Mouse (Mus musculus) liver, embryonic 11.5 days (tissue): ENCODE data around the gene Khsrp. TPM values are rescaled to one million over a fixed set of nuclear protein-coding genes. Genes with fewer than 3 reads are reported as not detected.

Experiments
- ATAC-seq: fragments of 200-750 bp; cut with Nextera tagmentation; replicated peaks from 2 replicates; pipeline ENCODE4 v1.8.0; 2017; ENCODE audit warnings: moderate number of reproducible peaks, mild to moderate bottlenecking, moderate TSS enrichment, moderate library complexity; ENCODE audit not compliant: low FRiP score
- DNase-seq: peaks from one replicate; pipeline ENCODE4 v3.0.0-alpha.2; 2017; ENCODE audit warnings: low spot score
- H3K27ac ChIP-seq: fragments of 300-500 bp; sonication (generic); 2 replicates; pipeline ENCODE4 v1.5.1; 2014; ENCODE audit warnings: mild to moderate bottlenecking, low read depth, low read length, control low read depth
- H3K27me3 ChIP-seq: fragments of 300-500 bp; sonication (generic); replicated peaks from 2 replicates; pipeline ENCODE4 v1.6.1; 2014; ENCODE audit warnings: low read length, mixed read lengths; ENCODE audit not compliant: control insufficient read depth, insufficient read depth
- H3K36me3 ChIP-seq: fragments of 300-500 bp; sonication (generic); 2 replicates; pipeline ENCODE4 v1.6.1; 2014; ENCODE audit warnings: mild to moderate bottlenecking, low read length, moderate library complexity, mixed read lengths; ENCODE audit not compliant: control insufficient read depth, insufficient read depth
- H3K4me1 ChIP-seq: fragments of 300-500 bp; sonication (generic); replicated peaks from 2 replicates; pipeline ENCODE4 v1.6.1; 2014; ENCODE audit warnings: low read length, mixed read lengths; ENCODE audit not compliant: control insufficient read depth, insufficient read depth
- H3K4me2 ChIP-seq: fragments of 300-500 bp; sonication (generic); 2 replicates; pipeline ENCODE4 v1.6.1; 2014; ENCODE audit warnings: mild to moderate bottlenecking, control low read depth, moderate library complexity
- H3K4me3 ChIP-seq: fragments of 300-500 bp; sonication (generic); 2 replicates; pipeline ENCODE4 v1.5.1; 2014; ENCODE audit warnings: low read depth, low read length, control low read depth
- H3K9ac ChIP-seq: fragments of 300-500 bp; sonication (generic); 2 replicates; pipeline ENCODE4 v1.6.1; 2014; ENCODE audit warnings: low read depth, low read length, control low read depth
- H3K9me3 ChIP-seq: fragments of 300-500 bp; sonication (generic); 2 replicates; pipeline ENCODE4 v1.6.1; 2016; ENCODE audit warnings: low read length, inconsistent platforms, mixed read lengths; ENCODE audit not compliant: control insufficient read depth
- WGBS: fragments of 180-500 bp; shearing (Covaris S2); extraction: QIAGEN DNeasy Blood & Tissue Kit; methylation state at CpG from one replicate; pipeline ENCODE4 v1.1.7; 2014; 5-methylcytosine and 5-hydroxymethylcytosine counted together
- polyA plus RNA-seq: library from polyadenylated mRNA; unstranded; fragments of >200 nt; fragmentation: Nextera tagmentation; extraction: Ambion mirVana; gene quantifications from 2 replicates; pipeline ENCODE4 v1.2.1, GENCODE M21; 2014

Gene Khsrp
- polyA plus RNA-seq, 1 experiment from 2014 or later, result 51.1 TPM

DNA sequence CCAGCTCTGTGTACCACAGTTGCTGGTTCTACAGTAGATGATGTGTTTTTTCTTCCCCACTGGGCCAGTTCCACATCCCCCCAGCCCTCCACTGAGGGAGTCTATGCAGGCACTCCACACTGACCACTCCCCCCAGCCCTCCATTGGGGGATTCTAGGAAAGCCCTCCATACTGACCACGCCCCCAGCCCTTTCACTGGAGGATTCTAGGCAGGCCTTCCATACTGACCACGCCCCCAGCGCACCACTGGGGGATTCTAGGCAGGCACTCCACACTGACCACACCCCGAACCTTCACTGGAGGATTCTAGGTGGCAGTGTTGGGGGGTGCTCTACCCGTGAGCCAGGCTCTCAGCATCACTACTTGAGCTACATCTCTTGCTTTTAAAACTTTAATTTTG, 16.1 kb upstream of the Khsrp start:
- Histone ChIP-seq H3K36me3 (0 out of 2 replicates have a peak, but pooled peaks cover 1% of the 10 kb centered on the region), H3K27me3 (no peaks in the 10 kb centered on the region), H3K9me3 (no peaks in the 10 kb centered on the region), H3K4me2 (no peak overlapping the region), H3K4me1 (no peaks in the 10 kb centered on the region), H3K4me3 (no peak overlapping the region), H3K27ac (no peak overlapping the region), H3K9ac (no peak overlapping the region)
- 30% methylated on average over 5 of the region's 5 CpGs for WGBS
- ATAC-seq (peak; percentile 21; the same call in 1 of the 2 replicates), DNase-seq (no peak)

DNA sequence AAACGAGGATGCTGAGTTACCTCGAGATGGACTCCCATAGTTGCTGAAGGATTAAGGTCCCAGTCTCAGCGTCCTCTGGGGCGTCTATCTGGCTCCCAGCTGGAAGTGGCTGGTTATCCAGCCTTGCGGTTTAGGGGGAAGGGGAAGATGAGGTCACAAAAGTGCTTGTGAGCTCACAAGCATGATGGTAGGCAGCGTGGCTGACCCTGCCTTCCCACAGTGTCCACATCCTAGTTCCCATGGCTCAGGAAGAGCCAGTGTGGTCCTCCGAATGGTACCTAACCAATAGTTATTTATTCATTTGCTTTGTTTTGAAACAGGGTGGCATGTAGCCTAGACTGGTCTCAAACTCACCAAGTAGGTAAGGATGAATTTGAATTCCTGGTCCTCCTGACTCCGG, 10.2 kb upstream of the Khsrp start, which contains the start of gene Slc25a41:
TSS of gene Slc25a41 (minus strand) at position 101 of the 400 bp plus-strand sequence.
- no peaks in the 10 kb centered on the region for H3K4me1 ChIP-seq
- H3K27me3 ChIP-seq, result no peaks in the 10 kb centered on the region; the same call in 1 of the 2 replicates
- 59% methylated on average over 8 of the region's 8 CpGs for WGBS
- no peak within 1 kb of the TSS for H3K9ac ChIP-seq
- no peak within 1 kb of the TSS for H3K27ac ChIP-seq
- no peaks in the 10 kb centered on the region for H3K9me3 ChIP-seq
- no peak within 1 kb of the TSS for H3K4me2 ChIP-seq
- H3K4me3 ChIP-seq, result no peak within 1 kb of the TSS
- DNase-seq, result no peak
- no peak for ATAC-seq
- no peaks in the 10 kb centered on the region for H3K36me3 ChIP-seq

DNA sequence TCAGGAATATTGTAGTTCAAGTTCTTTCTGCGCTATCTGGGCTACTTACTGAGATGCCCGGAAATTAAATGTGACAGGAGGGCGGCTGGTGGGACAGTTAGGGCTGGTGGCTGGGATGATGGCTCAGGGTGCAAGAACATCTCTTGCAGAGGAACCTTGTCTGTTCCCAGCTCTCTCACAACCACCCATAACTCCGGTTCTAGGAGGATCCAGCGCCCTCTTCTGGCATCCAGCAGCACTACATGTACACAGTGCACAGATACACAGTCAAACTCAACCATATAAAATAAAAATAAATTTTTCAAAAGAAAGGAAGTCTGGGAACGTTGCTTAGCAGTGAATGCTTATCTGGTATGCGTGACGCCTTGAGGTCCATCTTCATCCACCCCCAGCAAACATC, 7.7 kb upstream of the Khsrp start:
- 37% methylated on average over 8 of the region's 8 CpGs for WGBS
- no peaks in the 10 kb centered on the region for H3K9me3 ChIP-seq
- no peaks in the 10 kb centered on the region; the same call in 1 of the 2 replicates for H3K27me3 ChIP-seq
- H3K9ac ChIP-seq, result no peak overlapping the region
- no peaks in the 10 kb centered on the region for H3K4me1 ChIP-seq
- no peak overlapping the region for H3K27ac ChIP-seq
- no peak for ATAC-seq
- H3K36me3 ChIP-seq, result no peaks in the 10 kb centered on the region
- H3K4me2 ChIP-seq, result no peak overlapping the region
- no peak for DNase-seq
- H3K4me3 ChIP-seq, result no peak overlapping the region

DNA sequence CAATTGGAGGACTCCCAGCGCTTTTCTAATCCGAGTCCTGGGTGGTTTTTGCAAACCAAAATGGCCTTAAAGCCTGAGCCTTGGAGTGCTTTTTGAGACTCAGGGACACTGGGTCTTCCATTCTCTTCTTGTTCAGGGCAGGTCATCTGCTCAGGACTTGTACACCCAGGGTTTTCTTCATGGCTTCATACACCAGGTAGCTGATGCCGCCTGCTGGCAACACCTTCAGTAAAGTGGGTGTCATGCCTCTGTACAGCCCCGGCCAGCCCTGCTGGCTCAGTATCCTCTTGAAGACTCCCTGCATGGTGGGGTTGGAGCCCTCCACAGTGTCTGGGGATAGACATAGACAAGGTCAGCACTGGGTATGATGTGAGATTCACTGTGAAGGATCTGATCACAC, 1.5 kb upstream of the Khsrp start:
- H3K9me3 ChIP-seq, result no peaks in the 10 kb centered on the region
- peaks cover 14% of the 10 kb centered on the region for H3K4me1 ChIP-seq
- peaks cover 11% of the 10 kb centered on the region for H3K36me3 ChIP-seq
- no peak overlapping the region for H3K27ac ChIP-seq
- no peak for ATAC-seq
- no peak overlapping the region for H3K4me3 ChIP-seq
- peak overlapping the region; percentile 78 for H3K4me2 ChIP-seq
- no peaks in the 10 kb centered on the region; the same call in 1 of the 2 replicates for H3K27me3 ChIP-seq
- H3K9ac ChIP-seq, result no peak overlapping the region; the same call in 1 of the 2 replicates
- no peak for DNase-seq
- WGBS, result 85% methylated on average over 4 of the region's 4 CpGs

DNA sequence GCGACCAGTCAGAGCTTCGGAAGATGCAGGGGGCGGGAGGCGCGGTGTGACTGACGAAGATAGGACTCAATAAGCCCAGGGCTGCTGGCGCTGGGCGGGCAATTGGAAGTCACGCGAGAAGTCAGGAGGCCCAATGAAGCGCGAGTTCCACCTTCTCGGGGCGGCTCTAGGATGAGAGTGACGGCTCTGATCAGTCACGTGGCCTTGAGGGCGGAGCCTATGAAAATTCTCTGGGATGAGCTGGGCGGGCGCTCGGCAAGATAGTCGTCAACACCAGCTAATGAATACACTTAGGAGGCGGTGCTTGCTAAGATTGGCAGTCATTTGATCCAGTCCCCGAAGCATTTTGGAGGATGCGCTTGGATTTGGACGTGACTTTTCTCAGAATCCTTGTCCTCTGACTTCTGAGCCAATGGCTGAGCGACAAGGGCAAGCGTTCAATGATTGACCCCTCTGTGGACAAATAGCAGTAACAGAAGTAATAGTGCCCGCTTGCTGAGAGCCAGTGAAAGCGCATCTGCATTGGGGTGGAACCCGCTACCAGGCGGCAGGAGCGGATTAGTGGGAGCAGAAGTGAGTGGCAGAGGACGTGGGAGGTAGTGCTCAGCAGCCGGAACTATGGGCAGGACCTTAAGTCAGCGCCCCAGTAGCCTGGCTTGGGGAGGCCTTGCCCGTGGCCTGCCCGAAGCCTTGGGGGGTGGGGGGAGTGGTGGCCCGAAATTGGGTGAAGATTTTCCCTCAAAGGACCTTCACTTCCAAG, 519 bp upstream of the Khsrp start:
- H3K4me3 ChIP-seq, result peak overlapping the region; percentile 99
- under 1% methylated on average over 38 of the region's 38 CpGs for WGBS
- H3K27ac ChIP-seq, result peak overlapping the region; percentile 98
- peak; percentile 96 for DNase-seq
- H3K9me3 ChIP-seq, result no peaks in the 10 kb centered on the region
- peaks cover 19% of the 10 kb centered on the region for H3K36me3 ChIP-seq
- H3K9ac ChIP-seq, result peak overlapping the region; percentile 70
- H3K4me1 ChIP-seq, result peaks cover 21% of the 10 kb centered on the region
- peak; percentile 91 for ATAC-seq
- peak overlapping the region; percentile 78 for H3K4me2 ChIP-seq
- H3K27me3 ChIP-seq, result no peaks in the 10 kb centered on the region

DNA sequence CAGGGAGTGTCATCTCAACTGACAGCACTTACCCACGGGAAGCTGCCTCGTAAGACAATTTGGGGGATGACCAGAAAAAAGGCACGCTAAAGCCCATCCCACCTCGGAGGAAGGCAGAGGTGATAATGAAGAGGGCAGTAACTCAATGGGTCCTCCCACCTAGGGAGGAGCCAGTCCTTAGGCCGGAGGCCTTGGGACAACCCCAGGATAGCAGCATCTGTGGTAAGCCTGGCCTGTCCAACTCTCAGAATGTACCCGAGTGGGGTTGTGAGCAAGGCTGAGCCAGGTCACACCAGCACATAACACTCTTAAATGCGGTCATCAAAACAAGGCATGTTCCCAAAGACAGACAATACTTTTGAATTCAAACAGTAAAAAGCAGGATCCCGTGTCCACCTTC, 1.6 kb downstream of the Khsrp start:
- H3K4me3 ChIP-seq, result peak overlapping the region; percentile 99
- H3K4me1 ChIP-seq, result peaks cover 21% of the 10 kb centered on the region
- peaks cover 39% of the 10 kb centered on the region for H3K36me3 ChIP-seq
- H3K9me3 ChIP-seq, result no peaks in the 10 kb centered on the region
- peak overlapping the region; percentile 100 for H3K9ac ChIP-seq
- WGBS, result 29% methylated on average over 8 of the region's 8 CpGs
- H3K27me3 ChIP-seq, result no peaks in the 10 kb centered on the region
- peak overlapping the region; percentile 98; the same call in 1 of the 2 replicates for H3K27ac ChIP-seq
- peak overlapping the region; percentile 96 for H3K4me2 ChIP-seq
- DNase-seq, result no peak
- ATAC-seq, result no peak

DNA sequence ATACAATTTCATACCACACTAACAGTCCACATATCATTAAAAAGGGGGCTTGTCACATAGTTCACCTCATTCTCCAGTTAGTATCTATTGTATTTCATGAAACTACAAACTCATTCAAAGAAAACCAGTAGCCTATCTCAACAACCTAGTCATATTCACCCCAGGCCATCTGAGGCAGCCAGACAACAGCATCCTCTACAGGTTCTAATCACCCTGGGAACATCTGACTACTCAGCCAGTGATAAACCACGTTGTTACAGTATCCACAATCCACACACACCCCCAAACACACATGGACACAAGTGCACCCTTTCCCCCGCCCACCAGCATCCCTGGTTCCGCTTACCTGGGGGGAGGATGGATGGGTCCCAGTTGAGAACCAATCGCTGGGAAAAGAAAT, 3.9 kb downstream of the Khsrp start:
- H3K27ac ChIP-seq, result no peak overlapping the region
- no peaks in the 10 kb centered on the region for H3K9me3 ChIP-seq
- no peak overlapping the region for H3K9ac ChIP-seq
- peaks cover 21% of the 10 kb centered on the region for H3K4me1 ChIP-seq
- DNase-seq (no peak), ATAC-seq (no peak)
- WGBS, result 76% methylated on average over 4 of the region's 4 CpGs
- no peak overlapping the region for H3K4me3 ChIP-seq
- H3K4me2 ChIP-seq, result no peak overlapping the region
- H3K27me3 ChIP-seq, result no peaks in the 10 kb centered on the region
- H3K36me3 ChIP-seq, result peaks cover 61% of the 10 kb centered on the region

DNA sequence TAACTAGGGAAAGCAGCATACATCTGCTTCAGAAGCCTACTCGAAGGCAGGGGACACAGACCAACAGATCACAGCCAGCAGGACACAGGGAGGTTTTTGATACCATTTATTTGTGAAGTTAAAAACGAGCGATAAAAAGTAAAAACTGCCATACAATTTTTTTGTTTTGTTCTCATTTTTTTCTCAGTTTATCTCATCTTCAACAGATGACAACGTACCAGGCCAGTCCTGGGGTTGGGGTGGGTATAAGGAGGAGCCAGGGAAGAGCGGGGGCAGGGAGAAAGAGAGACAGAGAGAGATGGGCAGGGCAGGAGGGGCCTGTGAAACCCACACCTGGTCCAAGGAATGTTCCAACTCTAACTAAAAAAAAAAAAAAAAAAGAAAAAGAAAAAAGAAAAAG, 10.4 kb downstream of the Khsrp start:
- Histone ChIP-seq H3K27ac (peak overlapping the region; percentile 70), H3K27me3 (no peaks in the 10 kb centered on the region), H3K9ac (no peak overlapping the region), H3K4me2 (no peak overlapping the region), H3K9me3 (no peaks in the 10 kb centered on the region), H3K4me1 (peaks cover 19% of the 10 kb centered on the region), H3K36me3 (peaks cover 51% of the 10 kb centered on the region), H3K4me3 (no peak overlapping the region)
- ATAC-seq (0 out of 2 replicates have a peak, but pooled peaks have one; percentile 44), DNase-seq (no peak)
- 67% methylated on average over 5 of the region's 5 CpGs for WGBS

DNA sequence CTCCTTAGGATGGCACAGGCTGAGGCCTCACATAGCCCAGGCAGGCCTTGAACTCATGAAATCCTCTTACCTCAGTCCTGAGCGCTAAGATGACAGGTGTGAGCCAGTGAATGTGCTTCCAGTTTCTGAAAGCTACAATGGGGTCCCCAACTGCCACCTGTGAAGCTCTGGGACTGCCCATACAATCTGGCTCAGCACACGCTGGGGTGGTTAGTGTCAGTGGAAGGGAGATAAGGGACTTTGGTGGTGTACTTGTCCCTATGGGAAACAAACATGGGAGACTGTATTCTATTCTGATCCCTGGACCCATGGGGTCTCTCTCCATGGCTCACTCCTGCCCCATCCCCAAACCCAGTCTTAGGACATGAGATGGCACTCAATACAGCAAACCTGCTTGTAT, 11.6 kb downstream of the Khsrp start:
- DNase-seq (no peak), ATAC-seq (peak; percentile 82)
- no peak overlapping the region for H3K9ac ChIP-seq
- H3K4me2 ChIP-seq, result peak overlapping the region; percentile 16
- H3K27me3 ChIP-seq, result no peaks in the 10 kb centered on the region
- H3K4me1 ChIP-seq, result peaks cover 19% of the 10 kb centered on the region
- peak overlapping the region; percentile 76 for H3K27ac ChIP-seq
- H3K36me3 ChIP-seq, result peaks cover 38% of the 10 kb centered on the region
- 43% methylated on average over 2 of the region's 2 CpGs for WGBS
- no peaks in the 10 kb centered on the region for H3K9me3 ChIP-seq
- H3K4me3 ChIP-seq, result no peak overlapping the region
